Comparison of ENCODE assay signal across 8 mouse cellular contexts in genomic region chr11:101262272-101262967, GRCm38 (mm10). TPM values are rescaled to one million over a fixed set of nuclear protein-coding genes. Genes with fewer than 3 reads are reported as not detected.
DNase-seq lines count a peak whose midpoint lies in the region; ATAC-seq lines count a peak whose summit lies in the region.

No protein-coding gene starts in this region.

- peaks cover 37% of the 10 kb centered on the region for H3K27me3 ChIP-seq in kidney, embryonic 15.5 days
- H3K27me3 ChIP-seq in forebrain, embryonic 13.5 days: peaks cover 70% of the 10 kb centered on the region
- peaks cover 59% of the 10 kb centered on the region for H3K27me3 ChIP-seq in neural tube, embryonic 12.5 days (replicated peaks)

- no peak for DNase-seq in kidney, postnatal 14 days
- peak; percentile 40 for DNase-seq in kidney, postnatal 10 days
- no peak for DNase-seq in urinary bladder, adult 18-20 months (ENCODE audit: low spot score in 2 of 2)
- no peak for DNase-seq in adrenal gland, adult 8-10 months

- no peak for ATAC-seq in kidney, embryonic 15.5 days (replicated peaks; ENCODE audit: low FRiP score)
- ATAC-seq in forebrain, embryonic 13.5 days: no peak
- ATAC-seq in neural tube, embryonic 12.5 days (ENCODE audit: low FRiP score, low read depth): no peak
- no peak for ATAC-seq in inflammation-experienced regulatory T-cells, adult 6 months

- peak overlapping the region; percentile 68 for H3K4me3 ChIP-seq in kidney, embryonic 15.5 days (replicated peaks)
- peak overlapping the region; percentile 6; the same call in 1 of the 2 replicates for H3K4me3 ChIP-seq in forebrain, embryonic 13.5 days
- H3K4me3 ChIP-seq in neural tube, embryonic 12.5 days: peak overlapping the region; percentile 45

- 3% methylated on average over 24 of the region's 24 CpGs for WGBS in kidney, embryonic 15.5 days
- WGBS in forebrain, embryonic 13.5 days: 2% methylated on average over 24 of the region's 24 CpGs
- WGBS in neural tube, embryonic 12.5 days: 1% methylated on average over 24 of the region's 24 CpGs

- H3K36me3 ChIP-seq in kidney, embryonic 15.5 days: peaks cover 12% of the 10 kb centered on the region
- H3K36me3 ChIP-seq in forebrain, embryonic 13.5 days (ENCODE audit: poor library complexity, severe bottlenecking): peaks cover 19% of the 10 kb centered on the region
- H3K36me3 ChIP-seq in neural tube, embryonic 12.5 days: peaks cover 4% of the 10 kb centered on the region; the same call in 1 of the 2 replicates

- peak overlapping the region; percentile 93 for H3K4me2 ChIP-seq in kidney, embryonic 15.5 days
- peak overlapping the region; percentile 32; the same call in 1 of the 2 replicates for H3K4me2 ChIP-seq in forebrain, embryonic 13.5 days
- H3K4me2 ChIP-seq in neural tube, embryonic 12.5 days (replicated peaks): peak overlapping the region; percentile 95

- peak overlapping the region; percentile 47 for H3K9ac ChIP-seq in kidney, embryonic 15.5 days
- H3K9ac ChIP-seq in forebrain, embryonic 13.5 days: no peak overlapping the region
- H3K9ac ChIP-seq in neural tube, embryonic 12.5 days: no peak overlapping the region

- no peaks in the 10 kb centered on the region for H3K9me3 ChIP-seq in kidney, embryonic 15.5 days (replicated peaks)
- H3K9me3 ChIP-seq in forebrain, embryonic 13.5 days (replicated peaks): no peaks in the 10 kb centered on the region
- no peaks in the 10 kb centered on the region for H3K9me3 ChIP-seq in neural tube, embryonic 12.5 days

- H3K27ac ChIP-seq in kidney, embryonic 15.5 days: no peak overlapping the region
- no peak overlapping the region for H3K27ac ChIP-seq in forebrain, embryonic 13.5 days
- no peak overlapping the region for H3K27ac ChIP-seq in neural tube, embryonic 12.5 days

- H3K4me1 ChIP-seq in kidney, embryonic 15.5 days: peaks cover 77% of the 10 kb centered on the region
- peaks cover 46% of the 10 kb centered on the region for H3K4me1 ChIP-seq in forebrain, embryonic 13.5 days
- H3K4me1 ChIP-seq in neural tube, embryonic 12.5 days: peaks cover 58% of the 10 kb centered on the region

RNA-seq across cellular contexts. Expression of gene Wnk4, which starts 2.1 kb away (rescaled TPM):
- 25.5 and 27.2 TPM in 2 replicates for polyA plus RNA-seq in kidney, embryonic 15.5 days (2015; fragmentation: Nextera tagmentation; extraction: Ambion mirVana)
- polyA plus RNA-seq in forebrain, embryonic 13.5 days (2015; fragmentation: Nextera tagmentation; extraction: Ambion mirVana): 4.4 and 4.5 TPM in 2 replicates
- 6.2 and 7.5 TPM in 2 replicates for polyA plus RNA-seq in neural tube, embryonic 12.5 days (2016; fragmentation: Nextera tagmentation; extraction: Ambion mirVana)
- 1 to 10 TPM; 2.8 to 6.7 (median 4.9) TPM for total RNA-seq in adrenal gland, adult 8-10 months (2022)
- polyA plus RNA-seq in inflammation-experienced regulatory T-cells, adult 6 months (2017; shearing (Covaris generic)): 1 to 10 TPM in 1 of 3 experiments, under 1 TPM in 1, not detected in 1; 0.75 to 2.9 TPM

RNA-seq across cellular contexts. Expression of gene Vps25, which starts 8.9 kb away (rescaled TPM):
- 135 and 147 TPM in 2 replicates for polyA plus RNA-seq in kidney, embryonic 15.5 days (2015; fragmentation: Nextera tagmentation; extraction: Ambion mirVana)
- 92.6 and 109 TPM in 2 replicates for polyA plus RNA-seq in forebrain, embryonic 13.5 days (2015; fragmentation: Nextera tagmentation; extraction: Ambion mirVana)
- 101 and 103 TPM in 2 replicates for polyA plus RNA-seq in neural tube, embryonic 12.5 days (2016; fragmentation: Nextera tagmentation; extraction: Ambion mirVana)
- total RNA-seq in adrenal gland, adult 8-10 months (2022): 100 to 1,000 TPM; 109 to 120 (median 113) TPM
- polyA plus RNA-seq in inflammation-experienced regulatory T-cells, adult 6 months (2017; shearing (Covaris generic)): 100 to 1,000 TPM; 134 to 144 (median 138) TPM

RNA-seq across cellular contexts. Expression of gene Cntd1, which starts 16.4 kb away (rescaled TPM):
- 1.6 and 3.1 TPM in 2 replicates for polyA plus RNA-seq in kidney, embryonic 15.5 days (2015; fragmentation: Nextera tagmentation; extraction: Ambion mirVana)
- polyA plus RNA-seq in forebrain, embryonic 13.5 days (2015; fragmentation: Nextera tagmentation; extraction: Ambion mirVana): 1.2 and 1.9 TPM in 2 replicates
- polyA plus RNA-seq in neural tube, embryonic 12.5 days (2016; fragmentation: Nextera tagmentation; extraction: Ambion mirVana): 1.1 and 1.3 TPM in 2 replicates
- total RNA-seq in adrenal gland, adult 8-10 months (2022): under 1 TPM; 0.40 to 0.62 (median 0.57) TPM
- polyA plus RNA-seq in inflammation-experienced regulatory T-cells, adult 6 months (2017; shearing (Covaris generic)): 1 to 10 TPM in 1 of 3 experiments, under 1 TPM in 2; 0.63 to 1.2 (median 0.71) TPM

RNA-seq across cellular contexts. Expression of gene Coa3, which starts 16.5 kb away (rescaled TPM):
- polyA plus RNA-seq in kidney, embryonic 15.5 days (2015; fragmentation: Nextera tagmentation; extraction: Ambion mirVana): 185 and 195 TPM in 2 replicates
- polyA plus RNA-seq in forebrain, embryonic 13.5 days (2015; fragmentation: Nextera tagmentation; extraction: Ambion mirVana): 190 and 203 TPM in 2 replicates
- 201 and 213 TPM in 2 replicates for polyA plus RNA-seq in neural tube, embryonic 12.5 days (2016; fragmentation: Nextera tagmentation; extraction: Ambion mirVana)
- 10 to 100 TPM; 67.9 to 76.1 (median 74.4) TPM for total RNA-seq in adrenal gland, adult 8-10 months (2022)
- polyA plus RNA-seq in inflammation-experienced regulatory T-cells, adult 6 months (2017; shearing (Covaris generic)): 100 to 1,000 TPM; 129 to 132 (median 131) TPM

RNA-seq across cellular contexts. Expression of gene Ramp2, which starts 16.6 kb away (rescaled TPM):
- 220 and 232 TPM in 2 replicates for polyA plus RNA-seq in kidney, embryonic 15.5 days (2015; fragmentation: Nextera tagmentation; extraction: Ambion mirVana)
- polyA plus RNA-seq in forebrain, embryonic 13.5 days (2015; fragmentation: Nextera tagmentation; extraction: Ambion mirVana): 43.9 and 55.3 TPM in 2 replicates
- polyA plus RNA-seq in neural tube, embryonic 12.5 days (2016; fragmentation: Nextera tagmentation; extraction: Ambion mirVana): 73.4 and 79.4 TPM in 2 replicates
- total RNA-seq in adrenal gland, adult 8-10 months (2022): 10 to 100 TPM; 26.3 to 56.5 (median 40.7) TPM
- polyA plus RNA-seq in inflammation-experienced regulatory T-cells, adult 6 months (2017; shearing (Covaris generic)): not detected

Comparison
In these comparisons a context has a peak if more than half of its experiments do, and no peak if none do; other contexts are left out.
1. H3K4me2 ChIP-seq: peak in every context shown above with its lines; median percentile 95 in neural tube, embryonic 12.5 days; 93 in kidney, embryonic 15.5 days; 32 in forebrain, embryonic 13.5 days.
2. H3K4me3 ChIP-seq: peak in every context shown above with its lines; median percentile 68 in kidney, embryonic 15.5 days; 45 in neural tube, embryonic 12.5 days; 6 in forebrain, embryonic 13.5 days.